Mouse (Mus musculus) myocyte (in vitro differentiated cells): Measurements from ENCODE around the gene Dnajc5. TPM values are rescaled to one million over a fixed set of nuclear protein-coding genes. Genes with fewer than 3 reads are reported as not detected.
A peak's percentile ranks its signal among the peaks of the same experiment; 100 is the strongest.
"Not testable (repeated sequence)": the region's sequence is repeated elsewhere in the genome, so short reads cannot be mapped to it uniquely, and the experiment has no call there.

Experiments used
- H3K27me3 ChIP-seq: one replicate; pipeline ENCODE4 v1.6.1; 2011; ENCODE audit not compliant: control insufficient read depth, insufficient read depth, insufficient read length
- H3K36me3 ChIP-seq: one replicate; pipeline ENCODE4 v1.6.1; 2011; ENCODE audit not compliant: control insufficient read depth, insufficient read depth
- H3K4me2 ChIP-seq: one replicate; pipeline ENCODE4 v1.6.1; 2011; ENCODE audit warnings: low read depth, control low read depth
- H3K4me3 ChIP-seq: one replicate; pipeline ENCODE4 v1.5.1; 2011; ENCODE audit warnings: mild to moderate bottlenecking, control low read depth, moderate library complexity
- H3K79me2 ChIP-seq: one replicate; pipeline ENCODE4 v1.6.1; 2011; ENCODE audit not compliant: control insufficient read depth, insufficient read depth
- H3ac ChIP-seq: one replicate; pipeline ENCODE4 v1.6.1; 2011; ENCODE audit not compliant: control insufficient read depth, insufficient read length
- CEBPB ChIP-seq: IDR thresholded peaks from 2 replicates; pipeline ENCODE4 v1.6.1; 2011; ENCODE audit warnings: mild to moderate bottlenecking, moderate library complexity; ENCODE audit not compliant: poor library complexity, insufficient read depth, severe bottlenecking
- E2F4 ChIP-seq: IDR thresholded peaks from one replicate; pipeline ENCODE4 v1.6.1; 2011; ENCODE audit warnings: mild to moderate bottlenecking, control low read depth, moderate library complexity; ENCODE audit not compliant: insufficient read depth
- MAX ChIP-seq: IDR thresholded peaks from one replicate; pipeline ENCODE4 v1.6.1; 2011; ENCODE audit warnings: low read depth, mild to moderate bottlenecking, control low read depth
- MYOD1 ChIP-seq, 3 experiments: IDR thresholded peaks; one replicate each; pipeline ENCODE4 v1.6.1; 2011; ENCODE audit warnings: control low read depth in 2 of 3, low read depth in 2 of 3, mild to moderate bottlenecking in 2 of 3, moderate library complexity in 1 of 3; ENCODE audit not compliant: insufficient read length in 2 of 3, control insufficient read depth in 1 of 3
- MYOG ChIP-seq, 3 experiments: IDR thresholded peaks; one replicate each; pipeline ENCODE4 v1.6.1; 2011; ENCODE audit warnings: control low read depth in 2 of 3, low read depth in 2 of 3, mild to moderate bottlenecking in 2 of 3; ENCODE audit not compliant: insufficient read length in 2 of 3, control insufficient read depth in 1 of 3, insufficient read depth in 1 of 3
- POLR2A ChIP-seq: IDR thresholded peaks from one replicate; pipeline ENCODE4 v1.6.1; 2011; ENCODE audit warnings: low read depth, mild to moderate bottlenecking, control low read depth, moderate library complexity; ENCODE audit not compliant: insufficient read length
- POLR2AphosphoS2 ChIP-seq: IDR thresholded peaks from one replicate; pipeline ENCODE4 v1.6.1; 2011; ENCODE audit warnings: low read depth, control low read depth; ENCODE audit not compliant: insufficient read length
- REST ChIP-seq: IDR thresholded peaks from one replicate; pipeline ENCODE4 v1.6.1; 2011; ENCODE audit warnings: mild to moderate bottlenecking, control low read depth, moderate library complexity; ENCODE audit not compliant: insufficient read depth, insufficient read length
- SRF ChIP-seq: IDR thresholded peaks from one replicate; pipeline ENCODE4 v1.6.1; 2011; ENCODE audit warnings: low read depth; ENCODE audit not compliant: control insufficient read depth, insufficient read length
- TCF12 ChIP-seq: IDR thresholded peaks from one replicate; pipeline ENCODE4 v1.6.1; 2011; ENCODE audit warnings: mild to moderate bottlenecking, control low read depth; ENCODE audit not compliant: poor library complexity, insufficient read depth, severe bottlenecking
- TCF3 ChIP-seq: IDR thresholded peaks from one replicate; pipeline ENCODE4 v1.6.1; 2011; ENCODE audit warnings: low read depth, control low read depth; ENCODE audit not compliant: insufficient read length
- USF1 ChIP-seq: IDR thresholded peaks from one replicate; pipeline ENCODE4 v1.6.1; 2011; ENCODE audit warnings: low read depth, mild to moderate bottlenecking, control low read depth, moderate library complexity
- polyA plus RNA-seq: library from polyadenylated mRNA; unstranded; fragments of >200 nt; fragmentation: generic; extraction: Trizol; gene quantifications from one replicate; pipeline ENCODE4 v1.2.1, GENCODE M21; 2012; ENCODE audit warnings: missing spikeins

Dnajc5 gene
- polyA plus RNA-seq, 1 experiment = 67.7 TPM

DNA sequence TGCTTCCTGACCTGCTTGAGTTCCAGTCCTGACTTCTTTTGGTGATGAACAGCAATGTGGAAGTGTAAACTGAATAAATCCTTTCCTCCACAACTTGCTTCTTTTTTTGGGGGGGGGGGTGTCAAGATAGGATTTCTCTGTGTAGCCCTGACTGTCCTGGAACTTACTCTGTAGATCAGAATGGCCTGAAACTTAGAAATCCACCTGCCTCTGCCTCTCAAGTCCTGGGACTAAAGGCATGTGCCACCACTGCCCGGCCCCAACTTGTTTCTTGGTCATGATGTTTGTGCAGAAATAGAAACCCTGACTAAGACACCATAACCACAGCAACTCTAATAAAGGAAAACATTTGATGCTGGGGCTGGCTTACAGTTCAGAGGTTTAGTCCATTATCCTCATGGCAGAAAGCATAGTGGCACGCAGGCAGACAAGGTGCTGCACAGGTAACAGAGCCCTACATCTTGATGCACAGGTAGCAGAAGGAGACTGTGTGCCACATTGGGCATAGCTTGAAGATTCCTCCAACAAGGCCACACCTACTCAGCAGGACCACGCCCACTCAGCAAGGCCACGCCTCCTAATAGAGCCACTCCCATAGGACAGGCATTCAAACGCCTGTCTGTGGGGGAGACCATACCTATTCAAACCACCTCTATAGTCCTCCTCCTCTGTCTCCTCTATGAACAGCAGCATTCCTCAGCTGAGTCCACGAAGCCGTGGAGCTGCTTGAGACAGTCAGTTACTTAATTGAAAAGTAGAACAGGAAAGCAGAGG, 28.7 kb upstream of the Dnajc5 start:
- Histone ChIP-seq H3K4me2 (no peak overlapping the region), H3K79me2 (no peaks in the 10 kb centered on the region), H3K36me3 (no peaks in the 10 kb centered on the region), H3K27me3 (no peaks in the 10 kb centered on the region), H3ac (no peak overlapping the region), H3K4me3 (no peak overlapping the region)
- TF ChIP-seq MYOD1 (IDR thresholded peaks at IDR 0.05; ENCODE audit: control insufficient read depth in 1 of 3, insufficient read length in 2 of 3, low read depth in 2 of 3) (peak; percentile 22 to 62 (median 58)), TCF3 (no peak)

DNA sequence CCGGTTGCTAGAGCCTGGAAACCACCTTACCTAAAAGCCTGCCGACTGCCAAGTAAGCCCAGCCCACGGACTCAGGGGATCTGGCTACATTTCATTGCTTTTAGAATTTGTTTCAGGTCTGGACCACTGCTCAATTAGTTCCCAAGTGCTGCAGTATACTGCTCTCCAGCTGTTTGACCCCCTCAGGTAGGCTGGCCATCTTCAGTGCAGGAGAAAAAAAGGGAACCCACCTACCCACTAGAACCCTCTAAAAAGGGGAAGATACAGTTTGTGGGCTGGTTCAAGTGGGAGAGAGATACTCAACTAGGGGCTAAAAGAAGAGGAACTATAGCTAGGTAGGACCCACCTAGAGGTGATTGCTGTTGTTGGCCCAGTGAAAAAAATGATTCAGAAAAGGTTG, 28.1 kb upstream of the Dnajc5 start:
- Histone ChIP-seq H3K4me2 (no peak overlapping the region), H3ac (no peak overlapping the region), H3K36me3 (no peaks in the 10 kb centered on the region), H3K4me3 (no peak overlapping the region), H3K79me2 (no peaks in the 10 kb centered on the region), H3K27me3 (no peaks in the 10 kb centered on the region)
- TF ChIP-seq MYOD1 (IDR thresholded peaks at IDR 0.05; ENCODE audit: control insufficient read depth in 1 of 3, insufficient read length in 2 of 3, low read depth in 2 of 3) (no peak), TCF12 (no peak), REST (no peak), CEBPB (no peak), MYOG (IDR thresholded peaks at IDR 0.05; ENCODE audit: control insufficient read depth in 1 of 3, insufficient read depth in 1 of 3, insufficient read length in 2 of 3, low read depth in 2 of 3) (no peak), USF1 (no peak), POLR2AphosphoS2 (no peak), MAX (no peak), SRF (no peak), E2F4 (no peak), TCF3 (no peak), POLR2A (no peak)

DNA sequence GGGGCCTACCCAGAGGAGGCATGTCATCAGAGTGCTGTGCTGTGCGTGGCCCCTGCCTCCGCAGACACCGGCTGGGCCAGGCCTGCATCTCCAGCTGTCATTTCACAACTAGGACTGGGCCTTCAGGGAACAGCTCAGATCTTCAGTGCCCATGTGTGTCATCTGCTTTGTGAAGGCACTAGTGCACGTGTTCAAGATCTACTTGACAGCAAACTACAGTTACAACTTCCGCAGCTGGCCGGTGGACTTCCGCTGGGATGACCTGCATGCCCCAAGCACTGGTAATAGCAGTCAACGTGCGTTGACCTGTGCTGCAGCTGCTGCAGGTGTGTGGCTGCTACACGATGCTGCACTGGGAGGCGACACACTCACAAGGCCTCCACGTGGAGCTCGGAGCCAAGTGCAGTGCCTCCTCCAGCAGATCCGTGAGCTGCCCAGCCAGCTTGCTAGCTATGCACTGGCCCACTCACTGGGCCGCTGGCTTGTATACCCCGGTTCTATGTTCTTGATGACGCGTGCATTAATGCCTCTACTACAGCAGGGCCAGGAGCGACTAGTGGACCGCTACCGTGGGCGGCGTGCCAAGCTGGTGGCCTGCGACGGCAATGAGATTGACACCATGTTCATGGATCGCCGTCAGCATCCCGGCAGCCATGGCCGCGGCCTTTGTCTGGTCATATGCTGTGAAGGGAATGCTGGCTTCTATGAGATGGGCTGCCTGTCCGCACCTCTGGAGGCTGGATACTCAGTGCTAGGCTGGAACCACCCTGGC, 26.9 kb upstream of the Dnajc5 start, which contains the start of gene Abhd16b:
Abhd16b (plus strand) TSS at position 51 of the 772 bp plus-strand sequence.
- Histone ChIP-seq H3K4me2 (no peak within 1 kb of the TSS), H3K4me3 (no peak within 1 kb of the TSS), H3K27me3 (no peaks in the 10 kb centered on the region), H3K36me3 (no peaks in the 10 kb centered on the region), H3K79me2 (peaks cover 11% of the 10 kb centered on the region), H3ac (no peak within 1 kb of the TSS)
- TF ChIP-seq E2F4 (no peak), CEBPB (no peak), MYOG (IDR thresholded peaks at IDR 0.05; ENCODE audit: control insufficient read depth in 1 of 3, insufficient read depth in 1 of 3, insufficient read length in 2 of 3, low read depth in 2 of 3) (no peak), TCF3 (no peak), SRF (no peak), REST (no peak), USF1 (no peak), MYOD1 (IDR thresholded peaks at IDR 0.05; ENCODE audit: control insufficient read depth in 1 of 3, insufficient read length in 2 of 3, low read depth in 2 of 3) (no peak), TCF12 (no peak), MAX (no peak), POLR2AphosphoS2 (no peak), POLR2A (no peak)

DNA sequence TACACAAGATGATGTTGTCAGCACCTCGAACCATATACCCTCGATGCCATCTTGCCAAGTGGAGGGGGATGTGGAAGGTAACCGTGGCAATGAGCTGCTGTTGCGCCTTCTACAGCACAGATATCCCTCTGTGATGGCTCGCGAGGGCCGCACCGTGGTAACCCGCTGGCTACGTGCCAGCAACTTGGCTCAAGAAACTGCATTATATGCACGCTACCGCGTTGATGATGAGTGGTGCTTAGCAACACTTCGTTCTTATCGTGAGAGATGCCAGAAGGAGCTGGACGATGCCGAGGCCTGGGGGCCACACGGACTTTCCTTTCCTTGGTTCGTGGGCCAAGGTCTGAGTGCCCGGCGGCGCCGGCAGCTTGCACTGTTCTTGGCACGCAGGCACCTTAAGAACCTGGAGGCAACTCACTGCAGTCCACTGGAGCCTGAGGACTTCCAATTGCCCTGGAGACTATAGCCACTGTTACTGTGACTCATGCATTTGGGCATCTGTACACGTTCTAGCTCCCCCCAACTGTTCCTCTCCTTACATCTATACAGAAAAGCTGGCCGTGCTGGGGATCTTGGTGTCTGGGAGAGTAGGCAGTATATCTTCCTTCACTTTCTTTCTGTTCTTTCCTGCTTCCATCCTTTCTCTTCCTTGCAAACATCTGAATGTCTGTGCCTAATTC, 25.9 kb upstream of the Dnajc5 start:
- H3K79me2 ChIP-seq = peaks cover 22% of the 10 kb centered on the region
- no peak overlapping the region for H3ac ChIP-seq
- no peak for TF ChIP-seq USF1
- TF ChIP-seq POLR2A = no peak
- no peak for TF ChIP-seq POLR2AphosphoS2
- TF ChIP-seq MAX = no peak
- TF ChIP-seq MYOD1 (IDR thresholded peaks at IDR 0.05; ENCODE audit: control insufficient read depth in 1 of 3, insufficient read length in 2 of 3, low read depth in 2 of 3) = no peak
- TF ChIP-seq SRF = no peak
- TF ChIP-seq TCF3 = no peak
- TF ChIP-seq REST = no peak
- no peak for TF ChIP-seq E2F4
- no peak for TF ChIP-seq MYOG (IDR thresholded peaks at IDR 0.05; ENCODE audit: control insufficient read depth in 1 of 3, insufficient read depth in 1 of 3, insufficient read length in 2 of 3, low read depth in 2 of 3)
- no peak for TF ChIP-seq TCF12
- no peak for TF ChIP-seq CEBPB
- H3K4me3 ChIP-seq = no peak overlapping the region
- H3K36me3 ChIP-seq = peaks cover 2% of the 10 kb centered on the region
- no peaks in the 10 kb centered on the region for H3K27me3 ChIP-seq
- H3K4me2 ChIP-seq = no peak overlapping the region

DNA sequence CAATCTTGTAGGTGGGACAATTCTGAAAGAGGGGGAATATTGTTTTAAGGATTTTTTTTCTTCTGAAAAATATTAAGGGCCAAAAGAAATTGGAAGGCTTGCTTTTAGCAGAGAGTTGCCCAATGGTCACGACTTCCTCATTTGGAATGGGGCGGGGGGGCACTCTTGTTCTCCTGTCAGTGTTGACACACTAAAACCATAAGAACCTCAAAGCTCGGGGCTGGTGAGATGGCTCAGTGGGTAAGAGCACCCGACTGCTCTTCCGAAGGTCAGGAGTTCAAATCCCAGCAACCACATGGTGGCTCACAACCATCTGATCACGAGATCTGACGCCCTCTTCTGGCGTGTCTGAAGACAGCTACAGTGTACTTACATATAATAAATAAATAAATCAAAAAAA, 24.4 kb upstream of the Dnajc5 start:
- H3K4me2 ChIP-seq = peak overlapping the region; percentile 99
- H3K79me2 ChIP-seq = peaks cover 31% of the 10 kb centered on the region
- not testable (repeated sequence) for H3K27me3 ChIP-seq, H3ac ChIP-seq
- H3K36me3 ChIP-seq = peaks cover 14% of the 10 kb centered on the region
- H3K4me3 ChIP-seq = peak overlapping the region; percentile 90
